Mouse (Mus musculus) myocyte (in vitro differentiated cells): Measurements from ENCODE around the gene Eif4g3. TPM values are rescaled to one million over a fixed set of nuclear protein-coding genes. Genes with fewer than 3 reads are reported as not detected.

Experiments used
- H3K27me3 ChIP-seq: one replicate; pipeline ENCODE4 v1.6.1; 2011; ENCODE audit not compliant: control insufficient read depth, insufficient read depth, insufficient read length
- H3K36me3 ChIP-seq: one replicate; pipeline ENCODE4 v1.6.1; 2011; ENCODE audit not compliant: control insufficient read depth, insufficient read depth
- H3K4me2 ChIP-seq: one replicate; pipeline ENCODE4 v1.6.1; 2011; ENCODE audit warnings: low read depth, control low read depth
- H3K4me3 ChIP-seq: one replicate; pipeline ENCODE4 v1.5.1; 2011; ENCODE audit warnings: mild to moderate bottlenecking, control low read depth, moderate library complexity
- H3K79me2 ChIP-seq: one replicate; pipeline ENCODE4 v1.6.1; 2011; ENCODE audit not compliant: control insufficient read depth, insufficient read depth
- H3ac ChIP-seq: one replicate; pipeline ENCODE4 v1.6.1; 2011; ENCODE audit not compliant: control insufficient read depth, insufficient read length
- CEBPB ChIP-seq: IDR thresholded peaks from 2 replicates; pipeline ENCODE4 v1.6.1; 2011; ENCODE audit warnings: mild to moderate bottlenecking, moderate library complexity; ENCODE audit not compliant: poor library complexity, insufficient read depth, severe bottlenecking
- E2F4 ChIP-seq: IDR thresholded peaks from one replicate; pipeline ENCODE4 v1.6.1; 2011; ENCODE audit warnings: mild to moderate bottlenecking, control low read depth, moderate library complexity; ENCODE audit not compliant: insufficient read depth
- MAX ChIP-seq: IDR thresholded peaks from one replicate; pipeline ENCODE4 v1.6.1; 2011; ENCODE audit warnings: low read depth, mild to moderate bottlenecking, control low read depth
- MYOD1 ChIP-seq, 3 experiments: IDR thresholded peaks; one replicate each; pipeline ENCODE4 v1.6.1; 2011; ENCODE audit warnings: control low read depth in 2 of 3, low read depth in 2 of 3, mild to moderate bottlenecking in 2 of 3, moderate library complexity in 1 of 3; ENCODE audit not compliant: insufficient read length in 2 of 3, control insufficient read depth in 1 of 3
- MYOG ChIP-seq, 3 experiments: IDR thresholded peaks; one replicate each; pipeline ENCODE4 v1.6.1; 2011; ENCODE audit warnings: control low read depth in 2 of 3, low read depth in 2 of 3, mild to moderate bottlenecking in 2 of 3; ENCODE audit not compliant: insufficient read length in 2 of 3, control insufficient read depth in 1 of 3, insufficient read depth in 1 of 3
- POLR2A ChIP-seq: IDR thresholded peaks from one replicate; pipeline ENCODE4 v1.6.1; 2011; ENCODE audit warnings: low read depth, mild to moderate bottlenecking, control low read depth, moderate library complexity; ENCODE audit not compliant: insufficient read length
- POLR2AphosphoS2 ChIP-seq: IDR thresholded peaks from one replicate; pipeline ENCODE4 v1.6.1; 2011; ENCODE audit warnings: low read depth, control low read depth; ENCODE audit not compliant: insufficient read length
- REST ChIP-seq: IDR thresholded peaks from one replicate; pipeline ENCODE4 v1.6.1; 2011; ENCODE audit warnings: mild to moderate bottlenecking, control low read depth, moderate library complexity; ENCODE audit not compliant: insufficient read depth, insufficient read length
- SRF ChIP-seq: IDR thresholded peaks from one replicate; pipeline ENCODE4 v1.6.1; 2011; ENCODE audit warnings: low read depth; ENCODE audit not compliant: control insufficient read depth, insufficient read length
- TCF12 ChIP-seq: IDR thresholded peaks from one replicate; pipeline ENCODE4 v1.6.1; 2011; ENCODE audit warnings: mild to moderate bottlenecking, control low read depth; ENCODE audit not compliant: poor library complexity, insufficient read depth, severe bottlenecking
- TCF3 ChIP-seq: IDR thresholded peaks from one replicate; pipeline ENCODE4 v1.6.1; 2011; ENCODE audit warnings: low read depth, control low read depth; ENCODE audit not compliant: insufficient read length
- USF1 ChIP-seq: IDR thresholded peaks from one replicate; pipeline ENCODE4 v1.6.1; 2011; ENCODE audit warnings: low read depth, mild to moderate bottlenecking, control low read depth, moderate library complexity
- polyA plus RNA-seq: library from polyadenylated mRNA; unstranded; fragments of >200 nt; fragmentation: generic; extraction: Trizol; gene quantifications from one replicate; pipeline ENCODE4 v1.2.1, GENCODE M21; 2012; ENCODE audit warnings: missing spikeins

The Eif4g3 gene
- polyA plus RNA-seq, 1 experiment, result 32.9 TPM

GRCm38 (mm10) chr4:138084851-138085573, 92.2 kb downstream of the Eif4g3 start:
- Histone ChIP-seq H3K27me3 (no peaks in the 10 kb centered on the region), H3ac (no peak overlapping the region), H3K79me2 (peaks cover 6% of the 10 kb centered on the region), H3K4me2 (no peak overlapping the region), H3K36me3 (peaks cover 32% of the 10 kb centered on the region), H3K4me3 (no peak overlapping the region)
- TF ChIP-seq CEBPB (no peak), SRF (no peak), USF1 (no peak), MYOD1 (IDR thresholded peaks at IDR 0.05; ENCODE audit: control insufficient read depth in 1 of 3, insufficient read length in 2 of 3, low read depth in 2 of 3) (no peak), POLR2A (no peak), REST (no peak), MYOG (IDR thresholded peaks at IDR 0.05; ENCODE audit: control insufficient read depth in 1 of 3, insufficient read depth in 1 of 3, insufficient read length in 2 of 3, low read depth in 2 of 3) (no peak), MAX (no peak), POLR2AphosphoS2 (no peak), E2F4 (no peak), TCF3 (no peak), TCF12 (no peak)

GRCm38 (mm10) chr4:138086949-138087348, 94.1 kb downstream of the Eif4g3 start:
- peaks cover 39% of the 10 kb centered on the region for H3K36me3 ChIP-seq
- no peak overlapping the region for H3K4me3 ChIP-seq
- no peak overlapping the region for H3ac ChIP-seq
- H3K4me2 ChIP-seq, result no peak overlapping the region
- TF ChIP-seq E2F4 (no peak), REST (no peak), TCF3 (no peak), POLR2AphosphoS2 (no peak), MYOG (IDR thresholded peaks at IDR 0.05; ENCODE audit: control insufficient read depth in 1 of 3, insufficient read depth in 1 of 3, insufficient read length in 2 of 3, low read depth in 2 of 3) (no peak), TCF12 (no peak), MAX (no peak), POLR2A (no peak), MYOD1 (IDR thresholded peaks at IDR 0.05; ENCODE audit: control insufficient read depth in 1 of 3, insufficient read length in 2 of 3, low read depth in 2 of 3) (no peak), CEBPB (no peak), USF1 (no peak), SRF (no peak)
- no peaks in the 10 kb centered on the region for H3K79me2 ChIP-seq
- H3K27me3 ChIP-seq, result no peaks in the 10 kb centered on the region

DNA sequence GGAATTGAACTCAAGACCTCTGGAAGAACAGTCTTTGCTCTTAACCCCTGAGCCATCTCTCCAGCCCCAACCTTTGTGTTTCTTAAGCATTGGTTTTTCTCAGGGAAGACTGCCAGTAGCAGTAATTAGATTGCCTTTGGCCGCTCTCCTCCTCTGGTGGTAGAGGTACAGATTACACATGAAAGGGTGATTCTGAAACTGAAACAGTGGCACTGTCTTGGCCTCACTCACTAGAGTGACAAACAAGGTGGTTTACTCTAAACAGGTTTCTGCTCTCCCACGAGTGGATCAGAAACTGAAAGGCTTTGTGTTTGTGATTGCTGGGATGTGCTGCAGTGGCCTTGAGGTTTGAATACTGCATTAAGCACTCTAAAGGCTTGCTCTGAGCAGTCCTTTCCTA, 96.7 kb downstream of the Eif4g3 start:
- Histone ChIP-seq H3K27me3 (no peaks in the 10 kb centered on the region), H3K4me3 (no peak overlapping the region), H3K4me2 (no peak overlapping the region), H3K36me3 (peaks cover 24% of the 10 kb centered on the region), H3K79me2 (no peaks in the 10 kb centered on the region), H3ac (no peak overlapping the region)
- TF ChIP-seq USF1, result no peak
- no peak for TF ChIP-seq TCF3
- TF ChIP-seq CEBPB, result no peak
- TF ChIP-seq E2F4, result no peak
- TF ChIP-seq POLR2A, result no peak
- TF ChIP-seq POLR2AphosphoS2, result no peak
- TF ChIP-seq MYOD1 (IDR thresholded peaks at IDR 0.05; ENCODE audit: control insufficient read depth in 1 of 3, insufficient read length in 2 of 3, low read depth in 2 of 3), result no peak
- TF ChIP-seq TCF12, result no peak
- no peak for TF ChIP-seq SRF
- TF ChIP-seq MYOG (IDR thresholded peaks at IDR 0.05; ENCODE audit: control insufficient read depth in 1 of 3, insufficient read depth in 1 of 3, insufficient read length in 2 of 3, low read depth in 2 of 3), result no peak
- no peak for TF ChIP-seq REST

- Histone ChIP-seq H3K4me3 (no peak overlapping the region), H3K79me2 (no peaks in the 10 kb centered on the region), H3K4me2 (no peak overlapping the region), H3K36me3 (peaks cover 22% of the 10 kb centered on the region), H3K27me3 (no peaks in the 10 kb centered on the region), H3ac (no peak overlapping the region)
- no peak for TF ChIP-seq MYOG (IDR thresholded peaks at IDR 0.05; ENCODE audit: control insufficient read depth in 1 of 3, insufficient read depth in 1 of 3, insufficient read length in 2 of 3, low read depth in 2 of 3)
- TF ChIP-seq TCF12, result no peak
- no peak for TF ChIP-seq REST
- TF ChIP-seq CEBPB, result no peak
- TF ChIP-seq POLR2A, result no peak
- TF ChIP-seq USF1, result no peak
- no peak for TF ChIP-seq E2F4
- no peak for TF ChIP-seq POLR2AphosphoS2
- no peak for TF ChIP-seq TCF3
- TF ChIP-seq MYOD1 (IDR thresholded peaks at IDR 0.05; ENCODE audit: control insufficient read depth in 1 of 3, insufficient read length in 2 of 3, low read depth in 2 of 3), result no peak
- no peak for TF ChIP-seq SRF
- TF ChIP-seq MAX, result no peak
Observed at GRCm38 (mm10) chr4:138091562-138092194, 98.9 kb downstream of the Eif4g3 start.
